Mouse (Mus musculus) stomach, postnatal 0 days (tissue): ENCODE data around the gene Rnase4. TPM values are rescaled to one million over a fixed set of nuclear protein-coding genes. Genes with fewer than 3 reads are reported as not detected.
A peak's percentile ranks its signal among the peaks of the same experiment; 100 is the strongest.

Experiments
- ATAC-seq: fragments of 200-750 bp; cut with Nextera tagmentation; 2 replicates; pipeline ENCODE4 v1.8.0; 2017; ENCODE audit not compliant: low FRiP score, low TSS enrichment
- DNase-seq: peaks from one replicate; pipeline ENCODE4 v3.0.0-alpha.2; 2016; ENCODE audit warnings: low spot score
- H3K27ac ChIP-seq: fragments of 300-500 bp; sonication (generic); replicated peaks from 2 replicates; pipeline ENCODE4 v1.5.1; 2014; ENCODE audit warnings: mild to moderate bottlenecking, control low read depth
- H3K27me3 ChIP-seq: fragments of 300-500 bp; sonication (generic); 2 replicates; pipeline ENCODE4 v1.6.1; 2014; ENCODE audit warnings: low read length; ENCODE audit not compliant: control insufficient read depth, insufficient read depth
- H3K36me3 ChIP-seq: fragments of 300-500 bp; sonication (generic); 2 replicates; pipeline ENCODE4 v1.6.1; 2014; ENCODE audit warnings: low read length, mixed read lengths; ENCODE audit not compliant: control insufficient read depth, insufficient read depth
- H3K4me1 ChIP-seq: fragments of 300-500 bp; sonication (generic); replicated peaks from 2 replicates; pipeline ENCODE4 v1.6.1; 2014; ENCODE audit warnings: antibody characterized with exemption; ENCODE audit not compliant: control insufficient read depth, insufficient read depth
- H3K4me2 ChIP-seq: fragments of 300-500 bp; sonication (generic); replicated peaks from 2 replicates; pipeline ENCODE4 v1.6.1; 2014; ENCODE audit warnings: low read depth, mild to moderate bottlenecking, control low read depth, moderate library complexity
- H3K4me3 ChIP-seq: fragments of 300-500 bp; sonication (generic); 2 replicates; pipeline ENCODE4 v1.5.1; 2014; ENCODE audit warnings: low read depth, low read length, control low read depth
- H3K9ac ChIP-seq: fragments of 300-500 bp; sonication (generic); 2 replicates; pipeline ENCODE4 v1.6.1; 2014; ENCODE audit warnings: mild to moderate bottlenecking, low read length, control low read depth, mixed read lengths
- H3K9me3 ChIP-seq: fragments of 300-500 bp; sonication (generic); 2 replicates; pipeline ENCODE4 v1.6.1; 2016; ENCODE audit warnings: low read length; ENCODE audit not compliant: control insufficient read depth
- CTCF ChIP-seq: IDR thresholded peaks from 2 replicates; pipeline ENCODE4 v1.5.1; 2016; ENCODE audit warnings: antibody characterized with exemption, low read depth, mild to moderate bottlenecking, moderate library complexity
- EP300 ChIP-seq: optimal IDR thresholded peaks from 2 replicates; pipeline ENCODE3; 2016; ENCODE audit warnings: antibody characterized with exemption
- WGBS: fragments of 180-500 bp; shearing (Covaris S2); extraction: QIAGEN DNeasy Blood & Tissue Kit; methylation state at CpG from one replicate; pipeline ENCODE4 v1.1.7; 2014; 5-methylcytosine and 5-hydroxymethylcytosine counted together
- polyA plus RNA-seq: library from polyadenylated mRNA; unstranded; fragments of >200 nt; fragmentation: Nextera tagmentation; extraction: Ambion mirVana; gene quantifications from 2 replicates; pipeline ENCODE4 v1.2.1, GENCODE M21; 2015

Rnase4 gene
- polyA plus RNA-seq, 1 experiment from 2014 or later = 152 TPM

DNA sequence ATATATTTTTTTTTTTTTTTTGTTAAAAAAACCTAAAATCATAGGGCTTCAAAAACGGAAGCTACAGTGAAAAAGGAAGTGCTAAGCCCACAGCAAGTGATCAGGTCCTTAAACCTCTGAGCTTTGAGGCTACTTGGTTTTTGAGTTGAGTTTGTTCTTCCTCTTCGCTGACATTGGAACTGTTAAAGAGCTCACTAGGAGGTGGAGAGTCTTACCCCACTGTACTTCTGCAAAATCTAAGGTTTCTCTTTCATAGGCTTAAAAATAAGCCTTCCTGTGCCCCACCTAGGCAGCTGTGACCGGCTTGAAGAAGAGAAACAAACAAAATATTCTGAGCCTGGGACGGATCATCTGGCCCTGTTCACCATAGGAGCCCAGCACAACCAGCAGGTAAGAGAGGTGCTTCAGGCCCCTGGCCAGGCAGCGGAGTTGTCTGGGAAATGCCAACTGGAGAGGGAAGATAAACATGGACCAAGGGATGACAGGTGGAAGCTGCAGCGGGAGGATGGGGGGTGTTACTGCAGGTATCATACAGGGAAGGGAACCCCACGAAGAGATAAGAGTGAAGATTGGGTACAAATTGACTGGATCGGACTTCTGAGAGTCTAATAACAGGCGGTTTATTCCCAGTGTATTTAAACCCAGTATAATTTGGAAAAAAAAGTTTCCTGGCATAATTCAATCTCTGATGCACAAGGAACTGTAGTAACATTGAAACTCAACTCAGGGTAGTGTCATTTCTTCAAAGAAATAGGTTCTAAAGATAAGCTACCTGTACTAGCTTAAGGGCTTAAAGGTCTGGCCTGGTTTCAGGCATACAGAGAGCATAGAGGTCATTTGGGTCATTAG is 38.1 kb downstream of the Rnase4 start:
- no peak overlapping the region for H3K4me2 ChIP-seq
- no peak for ATAC-seq
- H3K4me3 ChIP-seq = no peak overlapping the region
- H3K27ac ChIP-seq = no peak overlapping the region
- no peaks in the 10 kb centered on the region for H3K4me1 ChIP-seq
- no peaks in the 10 kb centered on the region for H3K36me3 ChIP-seq
- TF ChIP-seq EP300 (no peak), CTCF (no peak)
- no peak for DNase-seq
- no peaks in the 10 kb centered on the region for H3K27me3 ChIP-seq
- H3K9me3 ChIP-seq = no peaks in the 10 kb centered on the region
- 73% methylated on average over 9 of the region's 9 CpGs for WGBS
- H3K9ac ChIP-seq = no peak overlapping the region

DNA sequence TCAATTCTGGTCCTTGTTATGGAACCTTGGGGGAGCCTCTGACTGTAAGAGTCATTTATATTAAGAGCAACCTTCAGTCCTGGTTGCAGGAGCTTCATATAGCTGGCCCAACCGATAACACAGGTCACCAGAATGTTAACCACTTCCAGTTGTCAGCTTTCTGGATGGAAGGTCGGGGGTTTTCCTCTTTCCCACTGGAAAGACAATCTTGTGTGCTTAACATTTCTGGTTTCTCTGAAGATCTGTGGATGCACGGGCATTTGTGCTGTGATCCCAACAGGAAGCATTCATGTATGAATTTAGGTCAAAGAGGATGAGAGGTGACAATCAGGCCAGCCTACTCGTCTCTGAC is 38.7 kb downstream of the Rnase4 start:
- H3K4me2 ChIP-seq = no peak overlapping the region
- H3K4me1 ChIP-seq = no peaks in the 10 kb centered on the region
- no peak overlapping the region for H3K4me3 ChIP-seq
- no peaks in the 10 kb centered on the region for H3K36me3 ChIP-seq
- H3K9ac ChIP-seq = no peak overlapping the region
- H3K9me3 ChIP-seq = no peaks in the 10 kb centered on the region
- no peak overlapping the region for H3K27ac ChIP-seq
- DNase-seq (no peak), ATAC-seq (no peak)
- H3K27me3 ChIP-seq = no peaks in the 10 kb centered on the region
- 69% methylated on average over 4 of the region's 4 CpGs for WGBS
- TF ChIP-seq EP300 (no peak), CTCF (no peak)

DNA sequence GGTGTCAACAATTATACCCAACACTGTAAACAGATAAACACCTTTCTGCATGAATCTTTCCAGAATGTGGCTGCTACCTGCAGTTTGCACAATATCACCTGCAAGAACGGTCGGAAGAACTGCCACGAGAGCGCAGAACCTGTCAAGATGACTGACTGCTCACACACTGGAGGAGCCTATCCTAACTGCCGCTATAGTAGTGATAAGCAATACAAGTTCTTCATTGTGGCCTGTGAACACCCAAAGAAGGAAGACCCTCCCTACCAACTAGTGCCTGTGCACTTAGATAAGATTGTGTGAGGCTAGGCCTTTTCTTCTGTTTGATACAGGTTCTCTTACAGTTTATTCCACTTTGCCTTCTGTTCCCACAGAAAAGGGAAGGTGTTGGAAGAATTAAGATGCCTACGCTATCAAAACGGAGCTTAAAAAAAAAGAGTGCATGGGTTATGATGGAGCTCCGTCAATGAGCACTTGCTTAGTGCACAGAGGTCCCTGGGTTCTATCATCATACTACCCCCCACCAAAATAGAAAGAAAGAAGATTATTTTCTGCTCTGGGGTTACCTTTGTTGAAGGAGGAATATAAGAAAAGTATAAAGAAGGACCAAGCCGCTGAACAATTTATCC is 39.6 kb downstream of the Rnase4 start:
- Histone ChIP-seq H3K36me3 (no peaks in the 10 kb centered on the region), H3K27ac (no peak overlapping the region), H3K9me3 (no peaks in the 10 kb centered on the region), H3K9ac (no peak overlapping the region), H3K27me3 (no peaks in the 10 kb centered on the region), H3K4me3 (no peak overlapping the region), H3K4me2 (no peak overlapping the region), H3K4me1 (no peaks in the 10 kb centered on the region)
- TF ChIP-seq CTCF (no peak), EP300 (no peak)
- no peak for DNase-seq
- 65% methylated on average over 9 of the region's 9 CpGs for WGBS
- ATAC-seq = no peak

DNA sequence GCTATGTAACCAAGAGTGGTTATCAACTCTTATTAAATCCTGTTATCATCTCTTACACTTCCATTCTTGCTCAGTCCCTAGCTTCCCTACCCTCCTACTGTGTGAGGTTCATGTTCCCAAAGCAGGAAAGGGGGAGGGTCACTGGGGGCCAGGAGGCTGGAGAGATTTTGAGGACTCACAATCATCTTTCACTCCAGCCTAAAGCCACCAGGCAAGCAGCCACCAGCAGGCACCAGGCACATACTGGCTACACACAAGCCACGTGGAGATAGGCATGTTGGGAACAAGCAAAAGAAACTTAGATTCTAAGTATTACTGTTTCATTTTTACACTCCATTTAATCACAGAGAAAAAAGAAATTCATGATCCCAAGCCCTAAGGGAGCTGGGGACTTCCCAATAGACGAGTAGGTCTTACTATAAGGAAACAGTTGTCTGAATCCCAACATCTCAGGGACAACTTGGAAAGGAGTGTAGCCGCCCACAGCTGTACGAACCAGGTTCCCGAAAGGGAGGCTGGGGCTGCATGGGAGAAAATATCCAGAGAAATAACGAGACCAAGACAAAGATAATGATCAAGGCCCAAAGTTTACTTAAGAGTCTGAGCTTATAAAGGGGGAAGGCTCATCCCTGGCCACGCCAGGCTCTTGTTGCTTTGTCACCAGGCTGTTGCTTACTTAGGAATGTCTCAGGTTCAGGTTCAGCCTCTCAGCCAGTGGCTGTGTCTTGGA is 40.4 kb downstream of the Rnase4 start:
- H3K4me1 ChIP-seq = no peaks in the 10 kb centered on the region

DNA sequence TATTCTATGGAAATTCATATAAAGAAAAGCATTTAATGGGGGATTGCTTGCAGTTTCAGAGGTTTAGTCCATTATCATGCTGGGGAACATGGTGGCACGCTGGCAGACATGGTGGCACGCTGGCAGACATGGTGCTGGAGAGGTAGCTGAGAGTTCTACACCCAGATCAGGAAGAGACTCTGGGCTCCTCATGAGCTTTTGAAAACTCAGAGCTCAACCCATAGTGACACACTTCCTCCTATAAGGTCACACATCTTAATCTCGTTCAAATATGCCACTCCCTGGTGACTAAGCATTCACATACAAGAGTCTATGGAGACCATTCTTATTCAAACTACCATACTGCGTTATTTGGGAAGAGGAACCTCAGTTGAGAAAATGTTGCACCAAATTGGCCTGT is 41.5 kb downstream of the Rnase4 start:
- no peaks in the 10 kb centered on the region for H3K4me1 ChIP-seq
- no peaks in the 10 kb centered on the region for H3K36me3 ChIP-seq
- H3K27ac ChIP-seq = no peak overlapping the region
- WGBS = 72% methylated on average over 4 of the region's 4 CpGs
- H3K4me2 ChIP-seq = no peak overlapping the region
- no peak overlapping the region for H3K4me3 ChIP-seq
- TF ChIP-seq EP300 (no peak), CTCF (no peak)
- ATAC-seq (peak; percentile 96), DNase-seq (no peak)
- no peaks in the 10 kb centered on the region for H3K27me3 ChIP-seq
- no peak overlapping the region for H3K9ac ChIP-seq
- no peaks in the 10 kb centered on the region for H3K9me3 ChIP-seq

More for the DNA sequence above, 40.4 kb downstream of the Rnase4 start:
- no peak overlapping the region for H3K9ac ChIP-seq
- DNase-seq (no peak), ATAC-seq (no peak; the same call in 1 of the 2 replicates)
- H3K27me3 ChIP-seq = no peaks in the 10 kb centered on the region
- no peaks in the 10 kb centered on the region for H3K9me3 ChIP-seq
- H3K36me3 ChIP-seq = no peaks in the 10 kb centered on the region
- no peak overlapping the region for H3K27ac ChIP-seq
- WGBS = 73% methylated on average over 7 of the region's 7 CpGs
- no peak overlapping the region for H3K4me2 ChIP-seq
- TF ChIP-seq CTCF = no peak
- H3K4me3 ChIP-seq = no peak overlapping the region

DNA sequence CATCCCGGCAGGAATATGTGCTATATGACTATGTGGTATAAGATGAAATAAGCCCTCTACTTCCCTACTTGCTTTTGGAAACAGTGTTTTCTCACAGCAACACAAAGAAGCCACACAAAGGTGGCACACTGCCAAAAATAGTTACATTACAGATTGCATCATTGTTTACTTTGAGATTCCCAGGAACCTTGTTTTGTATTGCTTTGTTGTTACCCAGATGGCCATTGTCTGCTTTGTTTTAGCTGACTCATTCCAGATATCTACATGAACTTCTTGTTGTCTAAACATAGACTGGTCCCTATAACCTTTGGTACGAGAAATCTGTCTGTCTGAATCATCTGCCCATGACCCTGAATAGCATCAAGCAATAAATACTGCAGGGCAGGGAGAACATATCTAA is 49.5 kb downstream of the Rnase4 start:
- Histone ChIP-seq H3K36me3 (no peaks in the 10 kb centered on the region), H3K9me3 (no peaks in the 10 kb centered on the region), H3K4me1 (no peaks in the 10 kb centered on the region), H3K27me3 (no peaks in the 10 kb centered on the region), H3K4me2 (no peak overlapping the region), H3K4me3 (no peak overlapping the region), H3K27ac (no peak overlapping the region), H3K9ac (no peak overlapping the region)
- ATAC-seq (no peak), DNase-seq (no peak)
- 52% methylated on average over 2 of the region's 2 CpGs for WGBS
- TF ChIP-seq EP300 = no peak
- no peak for TF ChIP-seq CTCF
